Mouse (Mus musculus): ENCODE results near the gene Sel1l3. TPM values are rescaled to one million over a fixed set of nuclear protein-coding genes. Genes with fewer than 3 reads are reported as not detected.

Gene Sel1l3
- polyA plus RNA-seq, 3 experiments from 2014 or later: 0.13 TPM; not detected in 2

- ATAC-seq: no peak
Measured at GRCm38 (mm10) chr5:53212782-53213710, 681 bp downstream of the Sel1l3 start.

- no peak for ATAC-seq
Measured at GRCm38 (mm10) chr5:53212087-53212781, 1.5 kb downstream of the Sel1l3 start.

GRCm38 (mm10) chr5:53211241-53211640, 2.5 kb downstream of the Sel1l3 start:
- no peak for ATAC-seq

DNA sequence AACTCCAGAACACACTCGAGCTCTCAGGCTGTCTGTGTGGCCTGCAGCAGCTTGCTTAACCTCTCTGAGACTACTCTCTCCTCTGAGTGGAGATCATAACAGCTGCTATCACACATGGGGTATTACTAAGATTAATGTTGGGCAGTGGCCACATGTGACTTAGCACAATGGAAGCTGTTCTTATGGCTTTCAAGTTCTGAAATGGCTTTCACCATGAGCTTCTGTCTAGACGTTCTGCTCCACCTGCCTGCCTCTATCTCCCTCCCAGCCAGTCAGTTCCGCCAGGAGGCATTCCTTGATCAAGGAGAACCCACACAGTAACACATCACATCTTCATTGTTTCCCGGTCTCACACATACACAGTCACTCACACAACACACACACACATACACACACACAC, 3.2 kb downstream of the Sel1l3 start:
- ATAC-seq: no peak

DNA sequence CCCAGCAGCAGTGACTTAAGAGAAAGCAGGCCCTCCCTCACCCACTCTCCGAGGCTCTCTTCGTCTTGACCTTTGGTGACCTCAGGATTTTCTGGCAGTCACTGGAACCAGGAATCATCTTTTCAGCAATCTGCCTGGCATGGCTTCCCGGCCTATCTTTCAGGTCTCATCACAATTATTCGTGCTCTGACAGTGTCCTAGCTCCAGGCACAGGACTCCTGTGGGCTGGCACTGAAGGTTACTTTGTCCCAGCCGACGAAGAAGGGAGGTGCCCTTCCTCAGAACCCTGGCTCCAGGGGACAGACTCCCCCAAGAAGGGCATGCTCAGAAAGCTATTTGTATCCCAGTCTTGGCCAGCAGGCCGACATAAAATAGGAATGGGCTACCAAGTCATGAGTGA, 4.0 kb downstream of the Sel1l3 start:
- ATAC-seq: no peak

DNA sequence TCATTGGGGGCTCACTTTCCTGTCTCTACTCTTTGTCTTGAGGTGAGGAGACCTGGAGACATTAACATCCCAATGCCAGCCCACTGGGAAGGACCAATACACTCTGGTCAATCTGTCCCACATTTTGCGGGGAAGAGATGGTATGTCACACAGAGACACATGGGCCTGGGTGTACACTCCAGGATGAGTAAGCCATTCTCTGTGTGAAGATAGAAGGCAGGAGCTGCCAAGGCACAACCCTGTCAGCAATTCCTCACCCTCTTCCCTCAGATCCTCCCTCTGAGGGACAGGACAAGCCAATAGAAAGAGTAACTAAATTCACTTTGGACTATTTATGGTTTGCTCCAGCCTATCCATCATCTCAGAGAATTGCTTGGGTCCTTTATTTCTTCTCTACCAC, 5.0 kb downstream of the Sel1l3 start:
- no peak for ATAC-seq

- no peak for ATAC-seq
Measured at GRCm38 (mm10) chr5:53206575-53206974, 7.2 kb downstream of the Sel1l3 start.

DNA sequence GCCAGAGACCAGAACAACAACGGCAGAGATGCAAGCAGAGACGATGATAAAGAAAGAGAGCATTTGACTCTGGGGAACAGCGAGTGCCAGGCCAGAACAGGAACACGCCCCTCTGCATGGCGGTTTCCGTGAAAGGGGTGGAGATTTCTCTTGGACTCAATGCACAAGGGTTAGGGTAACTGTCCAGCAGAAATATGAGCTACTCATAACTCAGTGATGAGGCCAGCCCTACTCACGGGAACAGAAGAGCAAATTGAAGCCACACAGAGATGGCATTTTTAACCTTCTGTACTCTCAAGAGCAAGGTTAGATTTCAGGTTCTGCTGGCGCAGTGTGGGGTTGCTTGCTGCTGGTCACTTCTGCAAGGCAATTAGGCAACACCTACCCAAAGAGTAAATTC, 11.0 kb downstream of the Sel1l3 start:
- no peak for ATAC-seq

DNA sequence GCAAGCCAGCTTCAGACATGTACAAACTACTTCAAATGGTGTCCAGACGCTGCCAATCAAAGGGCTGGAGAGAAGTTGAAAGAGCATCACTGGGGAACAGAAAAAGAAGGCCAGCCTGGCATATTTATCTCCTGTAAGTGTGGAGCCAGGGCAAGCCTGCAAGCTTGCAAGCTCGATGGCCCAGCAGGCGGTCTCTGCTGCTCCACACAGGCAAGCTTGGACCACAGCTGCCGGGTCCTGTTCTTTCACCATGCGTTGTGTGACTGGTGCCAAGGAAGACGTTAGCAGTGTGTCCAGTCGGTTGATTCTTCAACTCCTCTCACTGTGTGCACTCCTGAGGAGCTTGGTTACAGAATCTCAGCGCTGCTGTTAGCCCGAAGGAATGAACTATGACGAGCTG, 12.9 kb downstream of the Sel1l3 start:
- ATAC-seq: no peak

DNA sequence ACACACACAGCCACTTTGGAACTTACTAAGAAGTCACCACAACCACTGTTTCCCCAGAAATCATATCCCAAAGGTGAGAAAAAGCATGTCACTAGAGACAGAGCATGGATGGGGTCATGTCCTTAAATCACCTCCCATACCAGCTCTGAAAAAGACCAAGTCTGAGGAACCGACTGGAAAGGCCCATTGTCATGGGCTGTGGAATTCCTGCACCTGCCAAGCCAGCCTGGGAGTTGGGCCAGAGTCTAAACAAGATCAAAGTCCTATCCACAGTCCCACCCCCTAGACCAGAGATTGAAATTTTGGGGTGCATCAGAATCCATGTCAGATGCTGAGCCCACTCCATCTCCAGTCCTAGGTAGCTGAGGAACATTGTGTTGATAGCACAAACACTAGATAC, 15.3 kb downstream of the Sel1l3 start:
- ATAC-seq: no peak

DNA sequence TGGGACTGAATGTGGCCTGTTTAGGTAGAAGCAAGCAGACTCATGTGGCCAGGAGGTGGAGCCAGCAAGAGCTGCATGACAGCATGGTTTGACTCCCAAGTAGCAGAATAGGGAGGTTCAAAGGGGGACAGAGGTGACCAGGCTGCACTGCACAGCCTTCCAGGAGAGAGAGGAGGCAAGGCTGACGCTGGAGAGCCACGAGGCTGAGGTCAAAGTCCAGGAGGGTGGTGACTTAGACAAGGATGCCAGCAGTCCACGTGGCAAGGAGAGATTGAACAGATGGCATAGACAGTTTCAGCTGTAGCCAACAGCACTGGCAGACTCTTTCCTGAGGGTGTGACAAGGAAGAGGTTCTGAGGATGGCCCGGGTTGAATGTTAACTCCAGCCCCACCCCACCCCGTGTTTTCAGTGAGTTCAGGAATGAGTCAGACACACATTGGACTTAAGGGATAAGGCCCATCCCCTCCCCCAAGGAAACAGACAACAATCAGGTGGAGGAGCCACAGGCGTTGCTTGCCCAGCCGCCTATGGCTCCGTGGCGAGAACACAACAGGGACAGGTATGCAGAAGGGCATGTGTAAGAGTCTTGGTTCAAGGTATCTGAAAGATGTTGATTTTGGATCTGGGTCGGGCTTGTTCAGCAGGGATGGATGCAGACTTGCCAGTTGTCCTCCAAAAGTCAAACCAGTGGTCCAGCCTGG, 17.2 kb downstream of the Sel1l3 start:
- no peak for ATAC-seq

- ATAC-seq: no peak
Measured at GRCm38 (mm10) chr5:53194841-53195240, 18.9 kb downstream of the Sel1l3 start.

DNA sequence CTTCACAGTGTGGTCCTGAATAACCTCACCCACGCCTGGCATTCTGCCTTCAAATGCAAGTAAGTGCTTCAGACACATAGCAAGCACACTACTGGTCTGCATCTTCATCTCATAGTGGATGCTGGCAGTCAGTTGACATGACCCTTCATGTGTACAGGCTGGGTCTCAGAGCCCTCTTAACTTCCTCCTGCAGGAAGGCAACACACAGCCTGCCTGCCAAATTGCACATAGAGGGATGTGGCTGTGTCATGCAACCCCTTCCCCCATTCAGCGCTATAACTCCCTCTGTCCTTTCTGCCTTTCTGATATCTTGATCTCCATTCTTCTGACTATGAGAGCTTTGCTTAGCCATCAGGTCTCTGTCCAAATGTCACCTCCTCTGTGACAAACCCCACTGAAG, 19.3 kb downstream of the Sel1l3 start:
- no peak for ATAC-seq

- no peak for ATAC-seq
Measured at GRCm38 (mm10) chr5:53193092-53194030, 20.4 kb downstream of the Sel1l3 start.

DNA sequence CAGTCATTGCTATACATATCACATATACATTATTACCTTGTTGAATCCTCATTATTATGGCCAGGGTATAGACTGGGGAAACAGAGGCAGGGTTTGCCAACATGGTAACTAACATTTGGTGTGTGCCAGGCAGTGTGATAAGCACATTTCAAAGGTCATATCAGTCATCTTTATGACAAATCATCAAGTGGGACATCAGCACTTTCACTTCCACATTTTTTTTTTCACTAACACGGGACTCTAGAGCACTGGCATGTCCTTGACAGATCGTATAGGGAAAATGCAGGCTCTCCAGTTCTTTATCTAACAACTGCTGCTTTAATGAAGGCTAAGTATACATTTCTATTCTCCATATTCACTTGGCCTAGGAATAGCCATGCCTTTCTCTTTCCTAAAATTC, 25.1 kb downstream of the Sel1l3 start:
- no peak for ATAC-seq

GRCm38 (mm10) chr5:53187245-53187644, 26.5 kb downstream of the Sel1l3 start:
- no peak for ATAC-seq

GRCm38 (mm10) chr5:53185803-53186202, 27.9 kb downstream of the Sel1l3 start:
- no peak for ATAC-seq

DNA sequence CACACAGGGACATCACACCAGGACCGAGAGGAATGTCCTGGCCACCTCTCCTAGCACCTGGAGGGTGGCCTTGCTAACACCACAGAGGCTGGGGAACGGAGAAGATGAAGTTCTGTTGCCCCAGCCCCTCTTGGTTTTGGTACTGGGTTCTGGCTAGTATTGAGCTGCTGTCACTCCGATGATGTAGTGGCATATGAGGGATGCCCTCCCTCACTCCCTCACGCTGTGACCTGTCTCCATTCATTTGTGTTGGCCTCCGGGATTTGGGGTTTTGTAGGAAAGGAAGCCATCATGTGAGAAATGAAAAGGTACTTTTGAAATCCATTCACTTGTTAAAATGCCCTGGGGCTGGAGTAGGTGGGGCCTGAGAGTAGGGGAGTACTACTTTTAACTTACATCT, 33.8 kb downstream of the Sel1l3 start:
- ATAC-seq: no peak

DNA sequence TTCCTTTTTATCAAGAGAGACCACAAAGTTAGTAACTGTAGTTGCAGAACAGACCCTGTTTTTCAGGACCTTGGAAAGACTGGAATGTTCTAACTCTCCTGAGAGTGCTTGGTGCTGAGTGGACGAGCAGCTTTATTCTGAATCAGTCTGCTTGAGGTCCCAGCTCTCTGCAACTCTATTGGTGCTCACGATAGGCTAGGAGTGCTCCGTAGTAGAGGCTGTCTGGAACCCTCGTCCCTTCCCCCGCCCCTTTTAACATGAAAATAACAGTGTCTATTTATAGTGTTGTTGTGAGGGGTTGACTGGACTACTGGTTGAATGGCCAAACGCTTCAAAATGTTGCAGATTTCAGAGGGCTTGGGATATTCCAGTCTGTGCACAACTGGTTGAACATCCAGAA, 37.0 kb downstream of the Sel1l3 start:
- no peak for ATAC-seq

DNA sequence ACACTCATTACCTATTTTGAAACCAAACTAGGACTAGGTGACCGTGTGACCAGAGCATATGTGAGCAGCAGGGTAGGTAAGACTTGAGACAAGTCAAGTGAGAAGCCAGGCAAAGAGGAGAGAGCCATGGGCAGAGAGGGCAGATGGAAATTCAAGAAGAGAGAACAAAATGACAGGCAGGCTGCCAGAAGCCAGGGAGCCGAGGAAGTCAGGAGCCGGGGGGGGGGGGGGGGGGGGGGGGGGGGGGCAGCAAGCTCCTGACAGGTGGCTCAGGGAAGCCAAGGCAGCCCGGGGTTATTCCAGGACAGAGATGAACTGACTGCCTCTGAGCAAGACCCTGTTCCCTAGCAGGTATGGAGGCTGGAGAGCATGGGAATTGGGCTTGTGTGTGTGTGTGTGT, 37.7 kb downstream of the Sel1l3 start:
- ATAC-seq: no peak

- no peak for ATAC-seq
Measured at GRCm38 (mm10) chr5:53175195-53175594, 38.5 kb downstream of the Sel1l3 start.

DNA sequence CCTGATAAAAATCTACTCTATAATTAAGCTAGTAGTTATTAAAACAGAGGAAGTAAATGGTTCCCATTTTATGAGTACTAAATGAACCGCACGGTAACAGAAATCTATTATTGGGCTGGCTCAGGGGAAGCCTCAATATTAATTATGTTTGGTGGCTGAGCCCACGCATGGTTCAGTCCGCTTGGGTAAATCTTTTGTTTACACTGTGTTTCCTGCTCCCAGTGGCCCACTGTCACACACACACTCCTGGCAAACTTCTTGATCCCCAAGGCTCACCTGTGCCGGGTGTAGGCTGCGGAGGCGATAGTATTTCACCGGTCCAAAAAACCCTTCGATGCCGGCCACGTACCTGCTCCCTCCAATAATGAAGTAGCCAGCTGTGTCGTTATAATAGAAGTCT, 39.3 kb downstream of the Sel1l3 start:
- ATAC-seq: no peak

All from inflammation-experienced regulatory T-cells, adult 6 months (primary cell).